8 mouse cellular contexts compared by ENCODE assay signal in the genomic region with DNA sequence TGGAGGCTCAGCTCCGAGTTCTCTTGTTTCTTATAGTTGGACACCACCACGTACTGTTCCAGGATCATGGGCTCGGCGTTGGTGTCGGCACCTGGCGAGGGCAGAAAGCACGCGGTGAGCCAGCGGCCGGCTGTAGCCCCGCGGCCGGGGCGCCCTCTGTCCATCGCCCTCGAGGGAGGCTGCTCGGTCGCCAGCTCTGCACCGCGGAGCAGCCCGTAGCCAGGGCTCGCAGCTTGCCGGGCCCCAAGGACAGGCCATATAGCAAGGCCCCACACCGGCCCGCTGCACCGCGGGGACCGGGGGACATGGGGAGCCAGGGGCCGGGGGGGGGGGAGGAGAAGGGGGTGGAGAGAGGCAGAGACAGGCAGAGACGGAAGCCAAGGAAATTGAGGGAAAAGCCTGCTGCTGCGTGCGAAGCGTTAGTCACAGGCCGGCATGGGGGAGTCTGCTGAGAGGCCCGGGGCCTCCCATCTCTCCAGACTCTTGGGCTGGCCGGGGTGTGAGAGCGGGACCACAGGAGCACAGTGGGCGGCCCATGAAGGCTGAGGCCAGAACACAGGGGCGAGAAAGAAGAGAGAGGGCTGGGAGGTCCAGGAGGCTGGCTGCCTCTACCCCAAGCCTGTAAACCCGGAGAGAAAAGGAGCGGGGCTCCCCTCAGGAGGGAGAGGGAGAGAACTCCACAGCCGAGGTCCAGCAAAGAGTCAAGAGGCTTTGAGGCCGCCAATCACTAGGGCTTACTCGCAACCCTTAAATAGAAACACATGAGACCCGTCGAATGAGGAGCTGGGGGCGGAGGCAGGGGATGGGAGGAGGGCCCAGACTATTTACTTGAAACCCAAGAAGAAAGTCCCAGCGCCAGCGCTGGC.
DNase-seq lines count a peak whose midpoint lies in the region; ATAC-seq lines count a peak whose summit lies in the region.

No protein-coding gene starts in this region.

- intact Hi-C loops in heart, postnatal 10 days (cut with DNase I), result loop anchor here (2.0 kb wide), 1 partner anchor 36 kb away; no protein-coding TSS in a partner anchor

- peak; percentile 64 for ATAC-seq in forebrain, embryonic 11.5 days (replicated peaks; ENCODE audit: low FRiP score)

- H3K27me3 ChIP-seq in forebrain, embryonic 11.5 days (ENCODE audit: control insufficient read depth, insufficient read depth, low read length), result no peaks in the 10 kb centered on the region
- peaks cover 11% of the 10 kb centered on the region for H3K27me3 ChIP-seq in midbrain, embryonic 10.5 days (ENCODE audit: low read depth, poor library complexity, severe bottlenecking)

- H3K9me3 ChIP-seq in forebrain, embryonic 11.5 days (ENCODE audit: control insufficient read depth, low read length), result no peaks in the 10 kb centered on the region
- H3K9me3 ChIP-seq in midbrain, embryonic 10.5 days (replicated peaks), result no peaks in the 10 kb centered on the region

- peak overlapping the region; percentile 32 for H3K4me3 ChIP-seq in forebrain, embryonic 11.5 days (ENCODE audit: low read depth, low read length)
- H3K4me3 ChIP-seq in midbrain, embryonic 10.5 days, result peak overlapping the region; percentile 63

- peak; percentile 93 for DNase-seq in 3134 (ENCODE audit: extremely low read depth, insufficient read length, low spot score)
- DNase-seq in T-cell, adult 2 months (ENCODE audit: low spot score), result peak; percentile 43
- DNase-seq in forebrain, embryonic 11.5 days (ENCODE audit: low spot score), result peak; percentile 78
- peak; percentile 87 to 89 for DNase-seq in heart, postnatal 10 days
- peak; percentile 60 to 77 for DNase-seq in kidney, postnatal 36 days
- peak; percentile 83 for DNase-seq in midbrain, embryonic 10.5 days (ENCODE audit: low spot score)
- DNase-seq in testis, postnatal 14 days (ENCODE audit: low spot score), result peak; percentile 66
- DNase-seq in frontal cortex, postnatal 14 days (ENCODE audit: low spot score in 2 of 2), result no peak

- H3K4me2 ChIP-seq in forebrain, embryonic 11.5 days (ENCODE audit: low read depth, low read length, severe bottlenecking), result peak overlapping the region; percentile 74

- peaks cover 19% of the 10 kb centered on the region for H3K4me1 ChIP-seq in forebrain, embryonic 11.5 days (replicated peaks; ENCODE audit: control insufficient read depth, insufficient read depth, low read length)
- H3K4me1 ChIP-seq in midbrain, embryonic 10.5 days, result peaks cover 80% of the 10 kb centered on the region

- peak overlapping the region; percentile 20 for H3K27ac ChIP-seq in forebrain, embryonic 11.5 days (ENCODE audit: low read depth, low read length)
- peak overlapping the region; percentile 93 for H3K27ac ChIP-seq in midbrain, embryonic 10.5 days (replicated peaks)

- no peaks in the 10 kb centered on the region for H3K36me3 ChIP-seq in forebrain, embryonic 11.5 days (ENCODE audit: control insufficient read depth, insufficient read depth, low read length)
- H3K36me3 ChIP-seq in midbrain, embryonic 10.5 days, result peaks cover 25% of the 10 kb centered on the region

- peak overlapping the region; percentile 72 for H3K9ac ChIP-seq in forebrain, embryonic 11.5 days (ENCODE audit: low read length)

- 1% methylated on average over 49 of the region's 49 CpGs for WGBS in forebrain, embryonic 11.5 days
- 1% methylated on average over 49 of the region's 49 CpGs for WGBS in midbrain, embryonic 10.5 days

Comparison
In these comparisons a context has a peak if more than half of its experiments do, and no peak if none do; other contexts are left out.
1. DNase-seq: peak in 3134 (single experiment), T-cell, adult 2 months (single experiment), forebrain, embryonic 11.5 days (single experiment), heart, postnatal 10 days (2 of 2), kidney, postnatal 36 days (2 of 2), midbrain, embryonic 10.5 days (single experiment) and testis, postnatal 14 days (single experiment); none in frontal cortex, postnatal 14 days (0 of 2).